Mouse (Mus musculus): ENCODE measurements at regions not wholly inside any gene's neighbourhood (a gene's known extent, or its start where the extent isn't known, plus 50 kb on each side); places are given as distances from the start of the nearest gene placed in this dataset.

DNA sequence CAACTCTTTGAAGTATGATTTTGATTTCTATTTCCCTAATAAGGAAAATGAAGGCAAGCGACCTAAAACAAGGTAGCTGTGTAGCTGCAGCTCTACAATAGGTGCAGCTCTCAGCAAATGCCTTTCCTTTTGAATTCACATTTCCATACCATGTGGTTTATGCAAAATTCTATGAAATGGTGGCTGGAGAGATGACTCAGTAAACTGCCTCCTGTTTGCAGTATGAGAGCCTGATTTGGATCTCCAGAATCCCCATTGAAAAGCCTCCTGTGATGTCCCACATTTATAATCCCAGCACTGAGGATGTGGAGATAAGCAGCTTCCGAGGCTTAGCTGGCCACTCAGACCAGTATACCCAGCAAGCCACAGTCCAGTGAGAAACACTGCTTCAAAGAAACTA is 59.6 kb downstream of the Npy1r start:
- no peak for DNase-seq
- intact Hi-C loops (cut with DNase I), result loop anchor here (10.0 kb wide), 1 partner anchor 158 kb away; no protein-coding TSS in a partner anchor

- intact Hi-C loops (cut with DNase I), result loop anchor here (10.0 kb wide), 1 partner anchor 157 kb away; no protein-coding TSS in a partner anchor
- DNase-seq, result no peak
Observed at GRCm38 (mm10) chr8:66757830-66758229, 60.8 kb downstream of the Npy1r start.

- DNase-seq, result no peak
- intact Hi-C loops (cut with DNase I), result loop anchor here (10.0 kb wide), 1 partner anchor 156 kb away; no protein-coding TSS in a partner anchor
Observed at GRCm38 (mm10) chr8:66758519-66758918, 61.5 kb downstream of the Npy1r start.

- no peak for DNase-seq
- intact Hi-C loops (cut with DNase I), result loop anchor here (10.0 kb wide), 1 partner anchor 155 kb away; no protein-coding TSS in a partner anchor
Observed at GRCm38 (mm10) chr8:66759716-66760115, 62.7 kb downstream of the Npy1r start.

DNA sequence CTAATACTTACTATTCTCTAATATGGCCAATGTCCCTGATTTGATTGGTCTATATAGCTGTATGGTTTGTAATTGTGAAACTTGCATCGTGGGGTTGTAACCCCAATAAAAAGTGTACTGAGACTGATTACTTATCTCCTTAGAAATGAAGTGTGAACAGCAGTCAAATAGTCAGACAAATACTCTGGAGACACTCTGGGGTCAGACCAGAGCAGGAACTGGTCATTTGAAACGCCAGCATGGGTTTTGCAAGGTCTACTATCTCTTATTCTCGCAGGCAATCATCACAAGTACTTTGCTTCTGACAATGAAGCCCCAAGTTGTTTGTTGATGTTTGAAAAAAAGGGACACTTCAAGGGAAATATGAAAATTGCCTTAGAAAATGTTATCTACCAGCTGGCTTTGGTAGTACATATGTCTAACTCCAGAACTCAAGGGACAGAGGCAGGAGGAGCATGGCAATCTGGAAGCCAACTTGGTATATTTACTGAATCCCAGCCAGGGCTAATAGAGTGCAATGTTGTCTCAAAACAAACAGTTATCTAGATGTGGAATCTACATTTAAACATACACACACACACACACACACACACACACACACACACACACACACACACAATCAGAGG is 64.1 kb downstream of the Npy1r start:
- no peak for DNase-seq
- intact Hi-C loops (cut with DNase I), result no loop called here

DNA sequence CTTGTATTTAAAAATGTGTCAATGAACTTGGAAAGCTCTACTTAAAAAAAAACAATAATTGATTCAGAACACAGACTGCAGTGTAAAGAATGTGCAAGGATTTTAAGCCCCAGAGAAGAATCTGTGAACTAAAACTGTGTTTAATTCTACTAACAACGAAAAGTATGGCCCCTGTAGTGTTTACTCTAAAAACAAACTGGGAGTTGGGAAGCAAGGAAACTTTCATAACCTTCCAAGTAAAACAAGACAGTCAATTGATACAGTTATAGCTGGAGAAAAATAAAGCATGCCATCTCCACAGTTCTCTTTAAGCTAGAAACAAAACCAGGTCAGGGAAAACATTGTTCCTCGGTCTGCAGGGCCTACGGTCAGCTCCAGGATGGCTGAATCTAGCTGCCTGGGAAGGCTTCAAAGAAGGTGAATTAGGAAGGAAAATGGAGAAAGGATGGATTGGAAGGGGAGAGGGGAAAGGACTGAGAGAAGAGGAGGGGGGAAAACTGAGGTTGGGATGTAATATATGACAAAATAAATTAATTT is 68.1 kb downstream of the Npy1r start:
- DNase-seq, result no peak
- intact Hi-C loops (cut with DNase I), result no loop called here

GRCm38 (mm10) chr8:66768379-66768969 is 71.5 kb downstream of the Npy1r start:
- intact Hi-C loops (cut with DNase I), result no loop called here

DNA sequence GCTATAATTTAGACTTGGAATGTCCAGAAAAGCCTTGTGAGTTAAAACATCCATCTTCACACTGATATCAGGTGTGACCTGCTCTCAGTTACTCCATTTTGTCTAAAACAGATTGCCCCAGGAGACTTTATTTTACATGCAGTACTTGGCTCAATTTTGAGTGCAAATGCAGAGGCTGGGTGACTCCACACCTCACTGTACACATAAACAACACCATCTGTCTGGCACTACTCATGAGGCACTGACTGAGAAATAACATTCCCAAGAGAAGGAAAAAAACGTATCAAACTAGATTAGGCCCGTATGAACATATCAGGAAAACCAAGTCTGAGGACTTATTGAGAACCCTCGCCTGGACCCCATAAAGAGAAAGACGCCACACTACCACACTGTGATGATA is 74.1 kb downstream of the Npy1r start:
- no peak for DNase-seq
- intact Hi-C loops (cut with DNase I), result no loop called here

More at GRCm38 (mm10) chr8:66768379-66768969, 71.5 kb downstream of the Npy1r start:
- DNase-seq, result no peak

DNA sequence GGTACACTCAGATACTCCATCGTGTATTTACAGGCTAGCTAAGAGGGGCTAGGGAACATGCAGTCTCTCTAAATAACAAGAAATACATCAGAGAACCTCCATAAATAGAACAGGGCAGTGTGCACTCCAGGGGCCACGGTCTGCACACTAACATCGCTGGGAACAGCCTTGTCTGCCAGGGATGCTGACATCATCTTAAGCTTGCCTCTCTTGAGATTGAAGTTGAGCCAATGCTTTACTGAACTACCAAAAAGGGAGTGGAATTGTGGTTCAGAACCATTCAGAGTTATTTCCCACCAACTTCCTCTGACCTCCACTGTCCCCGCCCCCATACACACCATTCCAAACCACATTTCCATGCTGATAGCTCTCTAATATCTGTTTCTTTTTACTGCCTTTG is 75.7 kb downstream of the Npy1r start:
- intact Hi-C loops (cut with DNase I), result no loop called here
- peak; percentile 43 to 52 for DNase-seq

GRCm38 (mm10) chr8:66777115-66777877 is 80.3 kb downstream of the Npy1r start:
- no peak for DNase-seq
- intact Hi-C loops (cut with DNase I), result no loop called here

DNA sequence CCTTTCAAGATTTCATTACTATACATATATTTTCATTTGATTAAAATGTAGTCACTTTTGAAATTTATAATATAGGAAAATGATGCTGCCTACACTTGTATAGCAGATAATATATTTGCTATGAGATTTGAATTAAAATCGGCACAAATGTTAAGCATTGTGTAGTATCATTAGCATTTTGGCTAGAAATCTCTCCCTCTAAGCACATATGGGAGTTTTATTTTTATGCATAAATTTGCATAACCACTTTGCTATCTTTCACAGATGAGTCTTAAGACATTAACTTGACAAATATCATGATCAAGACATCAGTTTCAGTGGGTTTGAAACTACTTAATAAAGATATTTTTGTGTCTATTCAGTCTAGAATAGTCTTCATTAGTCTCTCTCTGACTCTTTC is 80.4 kb upstream of the Naf1 start:
- intact Hi-C loops (cut with DNase I), result no loop called here
- DNase-seq, result no peak

DNA sequence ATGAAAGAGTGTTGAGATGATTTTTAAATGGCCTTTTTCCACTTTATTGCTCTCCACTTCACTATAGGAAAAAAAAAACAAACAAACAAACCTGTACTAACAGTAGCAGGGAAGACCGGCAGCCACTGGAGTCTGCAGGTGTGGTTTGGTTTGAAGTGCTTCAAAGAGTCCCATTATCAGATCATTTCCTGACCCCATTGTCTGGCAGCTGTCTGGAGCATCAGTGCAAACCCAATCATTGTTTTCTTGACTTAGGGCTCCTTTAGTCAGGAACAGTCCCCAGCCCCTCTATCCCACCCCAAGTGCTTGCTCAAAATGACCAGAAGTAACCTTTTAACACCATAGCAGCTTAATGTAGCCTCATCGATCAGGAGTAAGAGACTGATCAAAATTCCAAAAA is 77.4 kb upstream of the Naf1 start:
- intact Hi-C loops (cut with DNase I), result no loop called here

DNA sequence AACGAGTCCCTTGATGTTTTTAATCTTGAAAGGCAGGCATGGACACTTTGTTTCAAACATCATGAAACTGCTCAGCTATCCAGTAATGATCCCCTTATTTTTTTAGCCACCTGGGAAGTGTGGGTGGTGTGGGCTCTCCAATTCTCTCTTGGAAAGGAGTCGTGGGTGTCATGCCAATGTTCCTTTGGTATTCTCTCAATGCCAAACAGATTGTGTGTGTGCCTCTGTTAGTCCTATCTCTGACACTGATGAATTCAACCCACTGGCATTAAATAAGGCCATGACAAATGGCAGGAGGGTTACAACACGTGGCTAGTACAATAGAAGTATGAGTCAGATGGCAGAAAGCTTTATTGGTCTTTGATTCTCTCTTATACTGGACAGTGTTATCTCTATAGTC is 74.0 kb upstream of the Naf1 start:
- DNase-seq, result no peak
- intact Hi-C loops (cut with DNase I), result no loop called here

More for the DNA sequence above, 77.4 kb upstream of the Naf1 start:
- DNase-seq, result no peak
